Mouse (Mus musculus): ENCODE measurements around the gene Cacnb4.

The Cacnb4 gene

GRCm38 (mm10) chr2:52603935-52604650, 72.5 kb downstream of the Cacnb4 start:
- DNase-seq = no peak

GRCm38 (mm10) chr2:52603421-52603820, 73.2 kb downstream of the Cacnb4 start:
- no peak for DNase-seq

GRCm38 (mm10) chr2:52602921-52603320, 73.7 kb downstream of the Cacnb4 start:
- no peak for DNase-seq

- no peak for DNase-seq
Observed at GRCm38 (mm10) chr2:52602228-52602627, 74.4 kb downstream of the Cacnb4 start.

GRCm38 (mm10) chr2:52597511-52597910, 79.1 kb downstream of the Cacnb4 start:
- DNase-seq = no peak

GRCm38 (mm10) chr2:52593814-52594213, 82.8 kb downstream of the Cacnb4 start:
- DNase-seq = no peak

- no peak for DNase-seq
Observed at GRCm38 (mm10) chr2:52593260-52593659, 83.4 kb downstream of the Cacnb4 start.

- peak; percentile 86 to 90 for DNase-seq
Observed at GRCm38 (mm10) chr2:52590970-52591347, 85.7 kb downstream of the Cacnb4 start.

GRCm38 (mm10) chr2:52590340-52590969, 86.2 kb downstream of the Cacnb4 start:
- peak in 1 of 2 experiments; percentile 37 for DNase-seq

- DNase-seq = no peak
Observed at GRCm38 (mm10) chr2:52589514-52589913, 87.1 kb downstream of the Cacnb4 start.

- DNase-seq = no peak
Observed at GRCm38 (mm10) chr2:52585384-52585783, 91.2 kb downstream of the Cacnb4 start.

- no peak for DNase-seq
Observed at GRCm38 (mm10) chr2:52581132-52581781, 95.4 kb downstream of the Cacnb4 start.

GRCm38 (mm10) chr2:52580697-52581096, 95.9 kb downstream of the Cacnb4 start:
- DNase-seq = no peak

- no peak for DNase-seq
Observed at GRCm38 (mm10) chr2:52578846-52579245, 97.8 kb downstream of the Cacnb4 start.

GRCm38 (mm10) chr2:52577700-52578099, 98.9 kb downstream of the Cacnb4 start:
- no peak for DNase-seq

- no peak for DNase-seq
Observed at GRCm38 (mm10) chr2:52576546-52576945, 100.1 kb downstream of the Cacnb4 start.

GRCm38 (mm10) chr2:52575637-52576175, 100.9 kb downstream of the Cacnb4 start:
- no peak for DNase-seq

- DNase-seq = peak; percentile 64 to 70
Observed at GRCm38 (mm10) chr2:52574929-52575328, 101.7 kb downstream of the Cacnb4 start.

- DNase-seq = no peak
Observed at GRCm38 (mm10) chr2:52572221-52572620, 104.4 kb downstream of the Cacnb4 start.

GRCm38 (mm10) chr2:52571339-52571968, 105.2 kb downstream of the Cacnb4 start:
- DNase-seq = no peak

GRCm38 (mm10) chr2:52570781-52571180, 105.8 kb downstream of the Cacnb4 start:
- DNase-seq = no peak

- DNase-seq = no peak
Observed at GRCm38 (mm10) chr2:52570171-52570570, 106.5 kb downstream of the Cacnb4 start.

- no peak for DNase-seq
Observed at GRCm38 (mm10) chr2:52568131-52568530, 108.5 kb downstream of the Cacnb4 start.

All from cerebellum, adult 18-20 months (tissue).